Comparison of ENCODE assay signal across 8 mouse cellular contexts in genomic region chr5:110839678-110840365, GRCm38 (mm10). TPM values are rescaled to one million over a fixed set of nuclear protein-coding genes. Genes with fewer than 3 reads are reported as not detected.
DNase-seq lines count a peak whose midpoint lies in the region; ATAC-seq and TF ChIP-seq lines count a peak whose summit lies in the region.

Gene Hscb (minus strand): TSS chr5:110839777.
Gene Chek2 (plus strand): TSS chr5:110839979.

- peak within 1 kb of the TSS; percentile 93 for H3K4me2 ChIP-seq in lung, postnatal 0 days (replicated peaks; ENCODE audit: low read depth, low read length)

- no peaks in the 10 kb centered on the region for H3K9me3 ChIP-seq in hindbrain, embryonic 10.5 days
- H3K9me3 ChIP-seq in lung, postnatal 0 days (ENCODE audit: low read length), result no peaks in the 10 kb centered on the region

- WGBS in hindbrain, embryonic 10.5 days, result under 1% methylated on average over 41 of the region's 41 CpGs
- under 1% methylated on average over 41 of the region's 41 CpGs for WGBS in lung, postnatal 0 days

- peak; percentile 99 for DNase-seq in MN1 (ENCODE audit: low spot score)
- DNase-seq in cerebellum, adult 9-10 months, result peak; percentile 99
- DNase-seq in hindbrain, embryonic 10.5 days (ENCODE audit: low spot score), result peak; percentile 97
- DNase-seq in layer of hippocampus, adult 9-11 months, result peak; percentile 98
- DNase-seq in lung, postnatal 0 days (ENCODE audit: low spot score), result peak; percentile 100
- DNase-seq in ovary, postnatal 14 days (ENCODE audit: low spot score), result peak; percentile 93
- peak; percentile 97 for DNase-seq in thymus, postnatal 14 days

- peak; percentile 100 for ATAC-seq in frontal cortex, adult (ENCODE audit: low TSS enrichment)
- peak; percentile 96 for ATAC-seq in lung, postnatal 0 days

- TF ChIP-seq EP300 in lung, postnatal 0 days (IDR thresholded peaks at IDR 0.05), result no peak

- H3K4me1 ChIP-seq in hindbrain, embryonic 10.5 days (replicated peaks), result peaks cover 24% of the 10 kb centered on the region
- no peaks in the 10 kb centered on the region for H3K4me1 ChIP-seq in lung, postnatal 0 days (ENCODE audit: insufficient read depth, low read depth, low read length)

- no peak; the same call in none of the 2 replicates for TF ChIP-seq CTCF in lung, postnatal 0 days (IDR thresholded peaks at IDR 0.05)

- H3K4me3 ChIP-seq in hindbrain, embryonic 10.5 days, result peak within 1 kb of the TSS; percentile 80
- peak within 1 kb of the TSS; percentile 69 for H3K4me3 ChIP-seq in lung, postnatal 0 days (ENCODE audit: low read depth, low read length)

- H3K27ac ChIP-seq in hindbrain, embryonic 10.5 days, result peak within 1 kb of the TSS; percentile 91
- H3K27ac ChIP-seq in lung, postnatal 0 days (ENCODE audit: low read length), result peak within 1 kb of the TSS; percentile 86

- H3K9ac ChIP-seq in lung, postnatal 0 days (replicated peaks; ENCODE audit: low read depth), result peak within 1 kb of the TSS; percentile 65

- H3K36me3 ChIP-seq in hindbrain, embryonic 10.5 days, result peaks cover 43% of the 10 kb centered on the region
- H3K36me3 ChIP-seq in lung, postnatal 0 days (ENCODE audit: insufficient read depth, low read length), result no peaks in the 10 kb centered on the region

- H3K27me3 ChIP-seq in hindbrain, embryonic 10.5 days (ENCODE audit: insufficient read depth, poor library complexity, severe bottlenecking), result no peaks in the 10 kb centered on the region
- H3K27me3 ChIP-seq in lung, postnatal 0 days (replicated peaks; ENCODE audit: insufficient read depth, low read length), result no peaks in the 10 kb centered on the region

RNA-seq across cellular contexts. Expression of gene Hscb, which starts in this region (rescaled TPM):
- polyA plus RNA-seq in hindbrain, embryonic 10.5 days (2016; fragmentation: Nextera tagmentation; extraction: Ambion mirVana), result 22.8 and 23.0 TPM in 2 replicates
- polyA plus RNA-seq in lung, postnatal 0 days (2015; fragmentation: Nextera tagmentation; extraction: Ambion mirVana), result 30.2 and 32.0 TPM in 2 replicates

RNA-seq across cellular contexts. Expression of gene Chek2, which starts in this region (rescaled TPM):
- 31.0 and 43.8 TPM in 2 replicates for polyA plus RNA-seq in hindbrain, embryonic 10.5 days (2016; fragmentation: Nextera tagmentation; extraction: Ambion mirVana)
- polyA plus RNA-seq in lung, postnatal 0 days (2015; fragmentation: Nextera tagmentation; extraction: Ambion mirVana), result 5.7 and 7.9 TPM in 2 replicates

Comparison
In these comparisons a context has a peak if more than half of its experiments do, and no peak if none do; other contexts are left out.
1. Peak in every context shown above with its lines: DNase-seq, ATAC-seq, H3K4me3 ChIP-seq and H3K27ac ChIP-seq.